Mouse (Mus musculus) MEL (cell line): ENCODE measurements around the gene Bnip2. TPM values are rescaled to one million over a fixed set of nuclear protein-coding genes. Genes with fewer than 3 reads are reported as not detected.

ENCODE experiments used
- DNase-seq: peaks from one replicate; pipeline ENCODE4 v3.0.0; 2011; ENCODE audit warnings: low read depth, low spot score
- H3K27ac ChIP-seq: 2 replicates; pipeline ENCODE4 v1.5.1; 2012; ENCODE audit warnings: low read depth, mild to moderate bottlenecking, control low read depth, low read length, moderate library complexity; ENCODE audit not compliant: control insufficient read depth
- H3K27me3 ChIP-seq, 2 experiments: fragments of 150-350 bp in 1 of 2; sonication (generic) in 1 of 2; 2 replicates each; pipeline ENCODE4 v1.6.1; 2012; ENCODE audit warnings: low read length in 2 of 2, mild to moderate bottlenecking in 2 of 2, improper control_type of control experiment in 1 of 2, moderate library complexity in 1 of 2; ENCODE audit not compliant: insufficient read depth in 2 of 2, control insufficient read depth in 1 of 2
- H3K36me3 ChIP-seq, 2 experiments: 2 replicates each; pipeline ENCODE4 v1.6.1; 2012 to 2014; ENCODE audit warnings: low read length in 2 of 2, improper control_type of control experiment in 1 of 2, inconsistent platforms in 1 of 2, mild to moderate bottlenecking in 1 of 2; ENCODE audit not compliant: insufficient read depth in 2 of 2, control insufficient read depth in 1 of 2
- H3K4me1 ChIP-seq, 2 experiments: fragments of 150-350 bp in 1 of 2; sonication (generic) in 1 of 2; 2 replicates each; pipeline ENCODE4 v1.6.1; 2012; ENCODE audit warnings: low read length in 2 of 2, improper control_type of control experiment in 1 of 2, mild to moderate bottlenecking in 1 of 2; ENCODE audit not compliant: insufficient read depth in 2 of 2, control insufficient read depth in 1 of 2
- H3K4me3 ChIP-seq, 2 experiments: fragments of 150-350 bp in 1 of 2; sonication (generic) in 1 of 2; 2 replicates each; pipeline ENCODE4 v1.5.1; 2012; ENCODE audit warnings: low read depth in 2 of 2, low read length in 2 of 2, mild to moderate bottlenecking in 2 of 2, moderate library complexity in 2 of 2, control low read depth in 1 of 2, improper control_type of control experiment in 1 of 2; ENCODE audit not compliant: control insufficient read depth in 1 of 2, insufficient read depth in 1 of 2
- H3K79me2 ChIP-seq: 2 replicates; pipeline ENCODE4 v1.6.1; 2012; ENCODE audit warnings: mild to moderate bottlenecking, low read length, moderate library complexity; ENCODE audit not compliant: control insufficient read depth, poor library complexity, insufficient read depth
- H3K9ac ChIP-seq: 2 replicates; pipeline ENCODE4 v1.6.1; 2012; ENCODE audit warnings: low read depth, mild to moderate bottlenecking, control low read depth, low read length, moderate library complexity; ENCODE audit not compliant: control insufficient read depth, poor library complexity, severe bottlenecking
- H3K9me3 ChIP-seq: fragments of 150-350 bp; sonication (generic); replicated peaks from 2 replicates; pipeline ENCODE4 v1.6.1; 2012; ENCODE audit warnings: mild to moderate bottlenecking, low read length, improper control_type of control experiment, moderate library complexity; ENCODE audit not compliant: insufficient read depth
- BHLHE40 ChIP-seq: IDR thresholded peaks from 2 replicates; pipeline ENCODE4 v1.6.1; 2012; ENCODE audit warnings: low read depth, mild to moderate bottlenecking, inconsistent platforms, low read length, improper control_type of control experiment, borderline replicate concordance
- CHD2 ChIP-seq: IDR thresholded peaks from 2 replicates; pipeline ENCODE4 v1.6.1; 2011; ENCODE audit warnings: low read length, improper control_type of control experiment
- E2F4 ChIP-seq: IDR thresholded peaks from 2 replicates; pipeline ENCODE4 v1.6.1; 2011; ENCODE audit warnings: low read depth, low read length, improper control_type of control experiment, borderline replicate concordance
- EP300 ChIP-seq, 2 experiments: IDR thresholded peaks; 2 replicates each; pipeline ENCODE4 v1.6.1; 2011; ENCODE audit warnings: improper control_type of control experiment in 2 of 2, low read length in 2 of 2, low read depth in 1 of 2, mild to moderate bottlenecking in 1 of 2
- KAT2A ChIP-seq: conservative IDR thresholded peaks from 2 replicates; pipeline ENCODE4 v1.6.1; 2012; ENCODE audit warnings: low read depth, low read length, improper control_type of control experiment, inconsistent platforms
- MAFK ChIP-seq: IDR thresholded peaks from 2 replicates; pipeline ENCODE4 v1.6.1; 2011; ENCODE audit warnings: low read depth, mild to moderate bottlenecking, low read length, improper control_type of control experiment, borderline replicate concordance
- MAX ChIP-seq: IDR thresholded peaks from 2 replicates; pipeline ENCODE4 v1.6.1; 2011; ENCODE audit warnings: low read length, improper control_type of control experiment
- MEF2A ChIP-seq: IDR thresholded peaks from 2 replicates; pipeline ENCODE4 v1.6.1; 2014; ENCODE audit warnings: low read depth, mild to moderate bottlenecking, inconsistent platforms, low read length, improper control_type of control experiment; ENCODE audit not compliant: poor library complexity, insufficient replicate concordance, severe bottlenecking; ENCODE audit errors: extremely low read depth
- MXI1 ChIP-seq: IDR thresholded peaks from 2 replicates; pipeline ENCODE4 v1.6.1; 2011; ENCODE audit warnings: mild to moderate bottlenecking, low read depth, low read length, improper control_type of control experiment
- MYB ChIP-seq: IDR thresholded peaks from 2 replicates; pipeline ENCODE4 v1.6.1; 2011; ENCODE audit warnings: mild to moderate bottlenecking, low read depth, low read length, improper control_type of control experiment
- MYC ChIP-seq: IDR thresholded peaks from 2 replicates; pipeline ENCODE4 v1.6.1; 2011; ENCODE audit warnings: low read depth, mild to moderate bottlenecking, low read length, improper control_type of control experiment, moderate library complexity
- NRF1 ChIP-seq: IDR thresholded peaks from 2 replicates; pipeline ENCODE4 v1.6.1; 2014; ENCODE audit warnings: low read depth, mild to moderate bottlenecking, inconsistent platforms, low read length, improper control_type of control experiment, moderate library complexity; ENCODE audit not compliant: poor library complexity, insufficient read depth, severe bottlenecking
- RCOR1 ChIP-seq: IDR thresholded peaks from 2 replicates; pipeline ENCODE4 v1.6.1; 2012; ENCODE audit warnings: low read depth, mild to moderate bottlenecking, inconsistent platforms, low read length, improper control_type of control experiment
- SIN3A ChIP-seq: IDR thresholded peaks from 2 replicates; pipeline ENCODE4 v1.6.1; 2012; ENCODE audit warnings: low read length, improper control_type of control experiment, inconsistent platforms
- TAL1 ChIP-seq: IDR thresholded peaks from 2 replicates; pipeline ENCODE4 v1.6.1; 2012; ENCODE audit warnings: mild to moderate bottlenecking, inconsistent platforms, low read length, moderate library complexity, mixed read lengths
- TCF12 ChIP-seq: IDR thresholded peaks from 2 replicates; pipeline ENCODE4 v1.6.1; 2014; ENCODE audit warnings: low read depth, mild to moderate bottlenecking, inconsistent platforms, low read length, improper control_type of control experiment, moderate library complexity
- ZMIZ1 ChIP-seq: IDR thresholded peaks from 2 replicates; pipeline ENCODE4 v1.6.1; 2012; ENCODE audit warnings: low read depth, mild to moderate bottlenecking, inconsistent platforms, low read length, improper control_type of control experiment, moderate library complexity
- ZNF384 ChIP-seq: IDR thresholded peaks from 2 replicates; pipeline ENCODE4 v1.6.1; 2012; ENCODE audit warnings: low read depth, mild to moderate bottlenecking, inconsistent platforms, low read length, improper control_type of control experiment
- polyA plus RNA-seq, 2 experiments: library from polyadenylated mRNA; stranded (reverse) in 1 of 2; unstranded in 1 of 2; fragments of >175 nt in 1 of 2; fragments of >200 nt in 1 of 2; gene quantifications; 2 replicates each; pipeline versions ENCODE4 v1.2.1 to v1.2.4; 2012; ENCODE audit warnings: low replicate concordance in 2 of 2, low read depth in 1 of 2; ENCODE audit not compliant: insufficient read length in 2 of 2, insufficient read depth in 1 of 2, missing spikeins in 1 of 2
- total RNA-seq: library from RNA; depleted of rRNA; stranded (reverse); fragments of 300-350 nt; gene quantifications from 2 replicates; pipeline ENCODE4 v1.2.3, GENCODE M21; 2012

Bnip2 gene
- total and polyA plus RNA-seq, 3 experiments, result 49.7 to 57.2 TPM; not detected in 1

DNA sequence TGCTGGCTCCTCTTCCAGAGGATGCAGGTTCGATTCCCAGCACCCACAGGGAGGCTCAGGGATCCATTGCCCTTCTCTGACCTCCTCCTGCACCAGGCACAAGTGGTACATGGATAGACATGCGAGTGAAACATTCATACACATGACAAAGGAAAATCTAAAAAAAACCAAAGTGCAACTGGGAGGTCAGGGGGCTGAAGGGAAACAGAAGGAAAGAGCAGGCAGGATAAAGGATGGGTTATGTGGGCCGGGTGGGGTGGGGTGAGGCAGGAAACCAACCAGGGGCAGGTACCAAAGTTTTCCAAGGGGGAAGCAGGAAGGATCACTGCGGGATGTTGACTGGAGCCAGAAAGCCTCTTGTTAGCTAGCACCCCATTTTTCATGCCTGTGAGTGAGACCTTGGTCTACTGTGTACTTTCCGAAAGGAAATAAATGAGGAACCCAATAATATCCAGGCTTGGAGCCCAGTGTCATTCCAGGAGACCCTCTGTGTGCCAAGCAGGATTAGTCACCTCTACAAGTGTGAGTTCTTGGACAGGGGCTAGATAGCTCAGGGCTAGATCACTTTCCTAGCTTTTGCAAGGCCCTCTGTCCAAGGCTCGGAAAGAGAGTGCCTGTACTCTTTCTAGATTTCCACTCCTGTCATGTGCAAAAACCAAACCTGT is 59.6 kb downstream of the Bnip2 start:
- Histone ChIP-seq H3K27ac (no peak overlapping the region), H3K4me1 (peaks cover 0 to 14% of the 10 kb centered on the region in 2 experiments; a peak in 3 of 4 replicates), H3K4me3 (no peak overlapping the region), H3K36me3 (peaks cover 0 to 7% of the 10 kb centered on the region in 2 experiments; a peak in 2 of 4 replicates), H3K9ac (no peak overlapping the region), H3K79me2 (no peaks in the 10 kb centered on the region)
- no peak for DNase-seq
- TF ChIP-seq MAX (no peak), TAL1 (no peak), MYB (no peak), SIN3A (no peak), TCF12 (no peak), BHLHE40 (no peak), MXI1 (no peak), MYC (no peak), KAT2A (no peak), NRF1 (no peak), ZMIZ1 (no peak), ZNF384 (no peak), MAFK (no peak), MEF2A (no peak), RCOR1 (no peak), E2F4 (no peak), EP300 (IDR thresholded peaks at IDR 0.05; ENCODE audit: low read depth in 1 of 2, low read length in 2 of 2) (no peak)
- TF ChIP-seq, all 39 proteins: peak for 0
- Histone ChIP-seq H3K9me3 (no peaks in the 10 kb centered on the region), H3K27me3 (no peaks in the 10 kb centered on the region; a peak in 1 of 4 replicates)

DNA sequence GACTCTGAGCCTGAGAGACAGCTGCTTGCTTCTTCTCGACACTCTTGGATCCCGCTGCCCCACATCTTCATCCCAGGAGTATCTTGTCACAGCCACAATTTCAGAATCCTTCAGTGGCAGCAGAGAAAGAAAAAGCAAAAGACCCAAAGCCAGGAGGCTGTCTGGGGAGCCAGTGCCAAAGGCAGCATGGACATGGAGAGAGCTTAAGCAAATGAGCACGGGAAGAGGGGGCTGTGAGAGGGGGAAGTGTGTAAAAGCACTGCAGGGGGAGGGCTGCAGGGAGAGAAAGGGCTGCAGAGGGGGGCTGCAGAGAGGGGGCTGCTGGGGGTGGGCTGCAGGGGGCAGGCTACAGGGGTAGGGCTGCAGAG is 60.1 kb downstream of the Bnip2 start:
- peaks cover 0 to 7% of the 10 kb centered on the region in 2 experiments; a peak in 2 of 4 replicates for H3K36me3 ChIP-seq
- no peak for TF ChIP-seq ZMIZ1
- no peak for TF ChIP-seq CHD2
- H3K9me3 ChIP-seq, result no peaks in the 10 kb centered on the region
- H3K9ac ChIP-seq, result no peak overlapping the region
- no peak overlapping the region for H3K4me3 ChIP-seq
- no peak for DNase-seq
- H3K27ac ChIP-seq, result no peak overlapping the region
- no peaks in the 10 kb centered on the region for H3K79me2 ChIP-seq
- peaks cover 0 to 14% of the 10 kb centered on the region in 2 experiments; a peak in 3 of 4 replicates for H3K4me1 ChIP-seq
- no peaks in the 10 kb centered on the region; a peak in 1 of 4 replicates for H3K27me3 ChIP-seq
